Mouse (Mus musculus): Measurements from ENCODE around the gene Kcnmb2. TPM values are rescaled to one million over a fixed set of nuclear protein-coding genes. Genes with fewer than 3 reads are reported as not detected.

Gene Kcnmb2
- polyA plus RNA-seq, 1 experiment from 2014 or later: 13.9 TPM

- Histone ChIP-seq H3K4me3 (ENCODE audit: low read length) (no peak overlapping the region), H3K4me2 (ENCODE audit: low read length) (no peak overlapping the region), H3K27me3 (replicated peaks; ENCODE audit: control insufficient read depth, insufficient read depth, low read length) (no peaks in the 10 kb centered on the region), H3K36me3 (ENCODE audit: control insufficient read depth, insufficient read depth, low read length) (no peaks in the 10 kb centered on the region), H3K9me3 (ENCODE audit: control insufficient read depth, low read length) (no peaks in the 10 kb centered on the region), H3K27ac (ENCODE audit: low read depth, low read length) (no peak overlapping the region), H3K4me1 (ENCODE audit: control insufficient read depth, insufficient read depth, low read depth, low read length) (no peaks in the 10 kb centered on the region), H3K9ac (ENCODE audit: low read depth, low read length) (no peak overlapping the region)
- WGBS: 74% methylated on average over 4 of the region's 4 CpGs
- ATAC-seq: no peak
These were observed 245.4 kb downstream of the Kcnmb2 start for GRCm38 (mm10) chr3:32147739-32148138.

DNA sequence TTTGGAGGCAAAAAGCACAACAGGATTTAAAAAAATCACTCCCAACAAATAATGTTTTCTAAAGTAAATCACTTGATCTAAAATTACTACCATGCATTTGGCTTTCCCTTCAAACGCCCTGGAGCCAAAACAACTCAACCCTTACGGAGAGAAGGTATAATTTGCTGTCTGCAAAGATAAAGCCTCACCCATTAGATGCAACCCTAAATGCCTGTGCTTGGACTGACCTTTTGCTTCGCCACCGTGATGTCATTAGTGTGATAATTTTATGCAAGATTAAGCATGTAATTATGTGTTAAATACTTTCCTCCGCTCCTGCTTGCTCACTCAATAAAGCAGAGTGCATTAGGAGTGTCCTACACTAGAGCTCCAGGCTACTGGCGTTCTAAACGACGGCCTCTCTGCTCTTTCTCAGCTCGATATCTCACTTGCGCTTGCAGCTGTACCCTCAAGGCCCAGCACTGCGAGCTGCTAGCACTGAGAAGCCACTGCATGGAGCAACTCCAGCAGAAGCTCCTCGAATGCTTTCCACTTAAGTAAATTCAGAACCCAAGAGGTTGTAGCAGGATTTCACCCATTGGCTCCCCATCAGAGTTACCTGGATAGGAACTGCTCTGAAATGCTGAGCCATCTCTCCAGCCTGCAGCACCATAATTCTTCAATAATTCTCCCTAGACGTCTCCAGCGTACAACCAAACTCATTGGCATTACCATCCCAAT is 247.7 kb downstream of the Kcnmb2 start:
- Histone ChIP-seq H3K4me3 (ENCODE audit: low read length) (no peak overlapping the region), H3K36me3 (ENCODE audit: control insufficient read depth, insufficient read depth, low read length) (no peaks in the 10 kb centered on the region), H3K9ac (ENCODE audit: low read depth, low read length) (no peak overlapping the region), H3K27me3 (replicated peaks; ENCODE audit: control insufficient read depth, insufficient read depth, low read length) (no peaks in the 10 kb centered on the region), H3K27ac (ENCODE audit: low read depth, low read length) (no peak overlapping the region), H3K4me1 (ENCODE audit: control insufficient read depth, insufficient read depth, low read depth, low read length) (no peaks in the 10 kb centered on the region), H3K9me3 (ENCODE audit: control insufficient read depth, low read length) (no peaks in the 10 kb centered on the region; the same call in 1 of the 2 replicates), H3K4me2 (ENCODE audit: low read length) (no peak overlapping the region)
- 52% methylated on average over 14 of the region's 14 CpGs for WGBS
- ATAC-seq: no peak

DNA sequence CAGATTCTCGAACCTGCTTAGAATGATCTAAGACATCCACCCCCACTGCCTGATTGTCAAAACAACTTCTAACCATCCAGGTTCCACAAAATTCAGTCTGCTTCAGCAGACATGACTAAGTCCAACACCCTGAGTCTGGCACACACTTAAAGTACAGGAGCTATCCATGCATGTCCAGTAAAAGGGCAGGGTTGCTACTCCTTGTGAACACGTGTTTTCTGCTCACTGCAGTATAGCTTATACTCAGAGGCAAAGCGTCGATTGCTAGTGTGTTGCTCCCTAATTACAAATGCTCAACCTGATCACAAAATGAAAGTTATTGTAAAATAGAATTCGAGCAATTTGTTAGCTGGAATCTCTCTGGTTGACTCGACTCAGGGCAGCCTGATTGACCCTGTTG is 278.2 kb downstream of the Kcnmb2 start:
- Histone ChIP-seq H3K27ac (ENCODE audit: low read depth, low read length) (no peak overlapping the region), H3K4me2 (ENCODE audit: low read length) (no peak overlapping the region), H3K36me3 (ENCODE audit: control insufficient read depth, insufficient read depth, low read length) (no peaks in the 10 kb centered on the region), H3K9ac (ENCODE audit: low read depth, low read length) (no peak overlapping the region), H3K27me3 (replicated peaks; ENCODE audit: control insufficient read depth, insufficient read depth, low read length) (no peaks in the 10 kb centered on the region), H3K4me3 (ENCODE audit: low read length) (no peak overlapping the region), H3K9me3 (ENCODE audit: control insufficient read depth, low read length) (no peaks in the 10 kb centered on the region), H3K4me1 (ENCODE audit: control insufficient read depth, insufficient read depth, low read depth, low read length) (no peaks in the 10 kb centered on the region)
- WGBS: 72% methylated on average over 6 of the region's 6 CpGs
- no peak for ATAC-seq

DNA sequence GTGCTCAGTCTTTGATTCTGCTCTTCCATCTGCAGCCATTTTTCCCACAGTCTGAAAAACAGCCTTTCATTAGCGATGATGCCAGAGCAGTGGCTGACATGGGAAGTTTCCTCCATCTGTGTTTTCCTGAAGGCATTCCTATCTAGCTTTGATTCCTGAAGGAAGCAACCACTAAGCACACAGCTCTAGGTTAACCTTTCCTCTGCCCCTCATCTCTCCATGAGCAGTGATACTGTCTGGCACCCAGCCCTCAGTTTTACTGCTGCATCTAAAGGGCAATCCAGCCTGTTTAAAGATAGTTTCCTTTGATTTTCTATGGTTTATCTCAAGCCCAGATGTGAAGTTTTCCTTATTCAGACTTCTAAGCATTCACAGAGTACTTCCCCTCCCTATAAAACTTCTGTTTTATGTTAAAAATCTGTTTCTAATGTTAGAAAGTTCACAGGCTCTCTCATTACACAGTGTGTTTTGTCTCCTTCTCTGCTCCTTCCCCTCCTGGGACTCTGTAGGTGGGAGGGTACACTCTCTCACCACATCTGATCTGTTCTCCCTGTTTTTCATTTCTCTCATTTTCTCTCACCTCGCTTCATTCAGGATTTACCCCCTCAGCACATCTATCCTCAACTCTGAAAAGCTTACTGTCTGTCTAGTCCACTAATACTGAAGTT is 283.7 kb downstream of the Kcnmb2 start:
- no peaks in the 10 kb centered on the region for H3K4me1 ChIP-seq (ENCODE audit: control insufficient read depth, insufficient read depth, low read depth, low read length)
- H3K4me3 ChIP-seq (ENCODE audit: low read length): no peak overlapping the region
- H3K9me3 ChIP-seq (ENCODE audit: control insufficient read depth, low read length): no peaks in the 10 kb centered on the region
- no peak for ATAC-seq
- no peak overlapping the region for H3K9ac ChIP-seq (ENCODE audit: low read depth, low read length)
- WGBS: 77% methylated on average over 2 of the region's 2 CpGs
- no peaks in the 10 kb centered on the region for H3K36me3 ChIP-seq (ENCODE audit: control insufficient read depth, insufficient read depth, low read length)
- no peaks in the 10 kb centered on the region for H3K27me3 ChIP-seq (replicated peaks; ENCODE audit: control insufficient read depth, insufficient read depth, low read length)
- H3K27ac ChIP-seq (ENCODE audit: low read depth, low read length): no peak overlapping the region
- H3K4me2 ChIP-seq (ENCODE audit: low read length): no peak overlapping the region

- Histone ChIP-seq H3K4me3 (ENCODE audit: low read length) (no peak overlapping the region), H3K27me3 (replicated peaks; ENCODE audit: control insufficient read depth, insufficient read depth, low read length) (no peaks in the 10 kb centered on the region), H3K4me1 (ENCODE audit: control insufficient read depth, insufficient read depth, low read depth, low read length) (no peaks in the 10 kb centered on the region), H3K4me2 (ENCODE audit: low read length) (no peak overlapping the region), H3K36me3 (ENCODE audit: control insufficient read depth, insufficient read depth, low read length) (no peaks in the 10 kb centered on the region), H3K9me3 (ENCODE audit: control insufficient read depth, low read length) (no peaks in the 10 kb centered on the region), H3K9ac (ENCODE audit: low read depth, low read length) (no peak overlapping the region), H3K27ac (ENCODE audit: low read depth, low read length) (no peak overlapping the region)
- ATAC-seq: no peak
- 35% methylated on average over 5 of the region's 5 CpGs for WGBS
These were observed 286.2 kb downstream of the Kcnmb2 start for GRCm38 (mm10) chr3:32188521-32188920.

DNA sequence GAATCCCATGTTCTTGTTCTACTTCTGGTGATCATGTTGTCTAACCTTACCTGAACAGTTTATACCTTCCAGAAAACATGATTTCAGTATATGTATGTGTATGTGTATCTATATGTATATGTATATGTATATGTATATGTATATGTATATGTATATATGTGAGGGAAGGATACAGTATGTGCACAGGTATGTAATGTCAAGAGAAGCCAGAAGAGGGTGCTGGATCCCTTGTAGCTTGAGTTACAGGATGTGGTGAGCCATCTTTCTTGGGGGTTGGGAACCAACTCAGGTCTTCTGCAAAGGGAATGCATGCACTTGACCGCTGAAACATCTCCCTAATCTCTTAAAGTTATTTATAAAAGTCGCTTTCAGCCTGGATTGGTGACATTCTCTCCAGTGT is 286.6 kb downstream of the Kcnmb2 start:
- no peak for ATAC-seq
- H3K9me3 ChIP-seq (ENCODE audit: control insufficient read depth, low read length): no peaks in the 10 kb centered on the region
- no peak overlapping the region for H3K4me3 ChIP-seq (ENCODE audit: low read length)
- H3K27ac ChIP-seq (ENCODE audit: low read depth, low read length): no peak overlapping the region
- no peak overlapping the region for H3K9ac ChIP-seq (ENCODE audit: low read depth, low read length)
- H3K4me2 ChIP-seq (ENCODE audit: low read length): no peak overlapping the region
- WGBS: 94% methylated on average over 2 of the region's 2 CpGs
- no peaks in the 10 kb centered on the region for H3K36me3 ChIP-seq (ENCODE audit: control insufficient read depth, insufficient read depth, low read length)
- no peaks in the 10 kb centered on the region for H3K27me3 ChIP-seq (replicated peaks; ENCODE audit: control insufficient read depth, insufficient read depth, low read length)
- H3K4me1 ChIP-seq (ENCODE audit: control insufficient read depth, insufficient read depth, low read depth, low read length): no peaks in the 10 kb centered on the region

GRCm38 (mm10) chr3:32189956-32190355 is 287.6 kb downstream of the Kcnmb2 start:
- Histone ChIP-seq H3K9ac (ENCODE audit: low read depth, low read length) (no peak overlapping the region; the same call in 1 of the 2 replicates), H3K4me3 (ENCODE audit: low read length) (no peak overlapping the region), H3K27ac (ENCODE audit: low read depth, low read length) (no peak overlapping the region), H3K4me1 (ENCODE audit: control insufficient read depth, insufficient read depth, low read depth, low read length) (no peaks in the 10 kb centered on the region), H3K36me3 (ENCODE audit: control insufficient read depth, insufficient read depth, low read length) (no peaks in the 10 kb centered on the region), H3K27me3 (replicated peaks; ENCODE audit: control insufficient read depth, insufficient read depth, low read length) (no peaks in the 10 kb centered on the region), H3K9me3 (ENCODE audit: control insufficient read depth, low read length) (no peaks in the 10 kb centered on the region), H3K4me2 (ENCODE audit: low read length) (no peak overlapping the region)
- 37% methylated on average over 5 of the region's 5 CpGs for WGBS
- peak; percentile 85 for ATAC-seq

DNA sequence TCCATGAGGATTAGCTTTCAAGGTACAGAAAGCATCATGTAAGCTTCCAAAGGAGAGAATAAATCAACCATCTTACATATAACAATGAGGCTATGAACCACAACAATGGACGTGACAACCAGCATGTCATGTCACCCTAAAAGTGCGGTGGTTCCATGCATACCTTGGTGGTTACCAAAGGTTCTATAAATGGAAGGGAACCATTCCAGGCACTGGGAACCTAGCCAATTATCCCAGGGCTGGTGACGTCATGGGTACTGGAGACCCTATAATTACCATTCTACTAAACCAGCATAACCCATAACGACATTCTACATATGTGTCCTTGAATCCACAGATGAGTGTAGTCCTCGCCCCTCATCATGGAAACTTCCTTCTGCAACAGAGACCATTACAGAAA is 291.7 kb downstream of the Kcnmb2 start:
- 82% methylated on average over 5 of the region's 5 CpGs for WGBS
- Histone ChIP-seq H3K9me3 (ENCODE audit: control insufficient read depth, low read length) (no peaks in the 10 kb centered on the region), H3K4me3 (ENCODE audit: low read length) (no peak overlapping the region), H3K27me3 (replicated peaks; ENCODE audit: control insufficient read depth, insufficient read depth, low read length) (no peaks in the 10 kb centered on the region), H3K4me2 (ENCODE audit: low read length) (no peak overlapping the region), H3K9ac (ENCODE audit: low read depth, low read length) (no peak overlapping the region), H3K36me3 (ENCODE audit: control insufficient read depth, insufficient read depth, low read length) (no peaks in the 10 kb centered on the region), H3K4me1 (ENCODE audit: control insufficient read depth, insufficient read depth, low read depth, low read length) (no peaks in the 10 kb centered on the region), H3K27ac (ENCODE audit: low read depth, low read length) (no peak overlapping the region)
- no peak for ATAC-seq

DNA sequence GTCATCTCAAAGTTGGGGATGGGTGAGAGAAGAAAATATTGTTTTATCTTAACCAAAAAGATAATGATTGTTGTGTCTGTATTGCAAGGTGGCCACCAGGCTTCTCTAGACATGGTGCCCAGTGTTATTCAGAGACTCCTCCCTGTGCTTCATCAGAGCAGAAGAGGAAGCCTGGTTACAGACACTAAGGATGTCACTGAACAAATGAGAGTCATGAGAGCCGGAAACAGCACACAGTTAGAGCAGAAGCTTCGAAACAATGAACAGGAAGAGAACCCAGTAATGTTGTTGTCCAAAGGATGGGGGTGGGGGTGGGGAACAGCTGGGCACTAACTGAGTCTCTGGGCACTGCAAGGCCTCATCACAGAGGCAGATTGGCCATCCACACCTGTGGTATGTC is 324.4 kb downstream of the Kcnmb2 start:
- Histone ChIP-seq H3K27ac (ENCODE audit: low read depth, low read length) (no peak overlapping the region), H3K4me1 (ENCODE audit: control insufficient read depth, insufficient read depth, low read depth, low read length) (no peaks in the 10 kb centered on the region), H3K36me3 (ENCODE audit: control insufficient read depth, insufficient read depth, low read length) (no peaks in the 10 kb centered on the region), H3K4me3 (ENCODE audit: low read length) (no peak overlapping the region), H3K9ac (ENCODE audit: low read depth, low read length) (no peak overlapping the region), H3K27me3 (replicated peaks; ENCODE audit: control insufficient read depth, insufficient read depth, low read length) (no peaks in the 10 kb centered on the region), H3K9me3 (ENCODE audit: control insufficient read depth, low read length) (no peaks in the 10 kb centered on the region), H3K4me2 (ENCODE audit: low read length) (no peak overlapping the region)
- 86% methylated on average over 2 of the region's 2 CpGs for WGBS
- ATAC-seq: no peak
